Mouse (Mus musculus): ENCODE results near the gene Gfer. TPM values are rescaled to one million over a fixed set of nuclear protein-coding genes. Genes with fewer than 3 reads are reported as not detected.
"Not testable (repeated sequence)": the region's sequence is repeated elsewhere in the genome, so short reads cannot be mapped to it uniquely, and the experiment has no call there.

Gfer gene
- total RNA-seq, 1 experiment from 2014 or later, result 15.4 TPM

DNA sequence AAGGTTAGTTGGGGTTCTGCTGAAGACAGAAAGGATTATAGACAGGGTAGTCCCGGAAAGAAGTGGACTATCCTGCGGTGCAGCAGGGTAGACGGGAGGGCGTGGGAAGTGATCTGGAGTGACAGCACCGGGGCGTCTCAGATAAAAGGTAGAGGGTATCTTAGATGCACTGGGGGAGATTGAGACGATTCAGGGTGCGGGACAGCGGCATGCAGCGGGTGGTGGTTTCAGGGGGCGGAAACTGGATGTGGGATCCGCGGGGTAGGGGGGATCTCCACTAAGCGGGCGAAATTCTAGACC, 27.9 kb upstream of the Gfer start:
- 0 out of 2 replicates have a peak, but pooled peaks have one; percentile 4 for ATAC-seq (replicated peaks; ENCODE audit: insufficient number of reproducible peaks, low FRiP score, low TSS enrichment, poor library complexity, severe bottlenecking)

- no peak for ATAC-seq (replicated peaks; ENCODE audit: insufficient number of reproducible peaks, low FRiP score, low TSS enrichment, poor library complexity, severe bottlenecking)
These were observed 27.3 kb upstream of the Gfer start for GRCm38 (mm10) chr17:24723122-24723880.

DNA sequence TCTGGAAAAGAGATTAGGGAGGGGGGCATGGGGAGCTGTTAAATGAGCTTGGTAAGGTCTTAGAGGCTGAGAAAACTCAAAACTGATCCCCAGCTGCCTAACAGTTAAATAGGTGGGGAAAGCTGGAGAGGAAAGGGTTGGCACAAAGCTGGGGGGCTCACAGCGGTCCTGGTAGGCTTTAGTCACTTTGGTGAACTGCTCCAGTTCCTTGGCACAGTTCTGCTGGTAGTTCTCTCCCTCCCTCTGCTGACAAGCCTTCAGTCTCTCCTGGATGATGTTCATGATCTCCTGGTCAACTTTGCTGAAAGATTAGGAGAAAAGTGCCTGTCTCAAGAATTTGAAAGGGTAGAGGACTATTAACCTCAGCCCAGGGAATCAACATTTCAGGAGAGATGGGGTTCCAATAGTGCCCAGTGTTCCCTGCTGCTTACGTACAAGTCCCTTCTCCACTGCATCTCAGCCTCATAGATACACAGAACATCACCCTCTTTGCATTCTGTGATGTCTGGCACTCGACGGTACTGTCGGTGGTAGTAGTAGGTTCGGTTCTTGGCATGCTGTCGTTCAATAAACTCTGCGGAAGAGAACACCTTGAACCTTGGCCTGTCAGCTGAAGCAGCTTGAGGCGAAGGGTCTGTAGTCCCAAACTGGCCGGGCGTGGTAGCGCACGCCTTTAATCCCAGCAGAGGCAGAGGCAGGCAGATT, 26.4 kb upstream of the Gfer start:
- ATAC-seq (replicated peaks; ENCODE audit: insufficient number of reproducible peaks, low FRiP score, low TSS enrichment, poor library complexity, severe bottlenecking), result no peak

- ATAC-seq (replicated peaks; ENCODE audit: insufficient number of reproducible peaks, low FRiP score, low TSS enrichment, poor library complexity, severe bottlenecking), result not testable (repeated sequence)
These were observed 25.5 kb upstream of the Gfer start for GRCm38 (mm10) chr17:24721383-24721955.

DNA sequence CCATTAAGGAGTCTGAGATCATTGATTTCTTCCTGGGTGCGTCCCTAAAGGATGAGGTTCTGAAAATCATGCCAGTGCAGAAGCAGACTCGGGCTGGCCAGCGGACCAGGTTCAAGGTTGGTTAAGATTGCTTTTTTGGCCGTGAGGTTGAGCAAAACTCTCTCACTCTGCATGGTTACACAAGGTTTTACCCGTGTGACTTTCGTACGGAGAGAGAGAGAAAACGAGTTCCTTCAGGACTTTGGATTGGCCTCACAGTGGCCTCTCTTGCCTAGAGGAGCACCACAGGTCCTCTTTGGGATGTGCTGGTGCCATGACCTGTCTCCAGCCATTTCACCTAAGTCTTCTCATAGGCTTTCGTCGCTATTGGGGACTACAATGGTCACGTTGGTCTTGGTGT, 24.7 kb upstream of the Gfer start:
- not testable (repeated sequence) for ATAC-seq (replicated peaks; ENCODE audit: insufficient number of reproducible peaks, low FRiP score, low TSS enrichment, poor library complexity, severe bottlenecking)

GRCm38 (mm10) chr17:24719494-24720222, 23.7 kb upstream of the Gfer start:
- ATAC-seq (replicated peaks; ENCODE audit: insufficient number of reproducible peaks, low FRiP score, low TSS enrichment, poor library complexity, severe bottlenecking), result peak; percentile 89

GRCm38 (mm10) chr17:24718938-24719337, 23.0 kb upstream of the Gfer start:
- ATAC-seq (replicated peaks; ENCODE audit: insufficient number of reproducible peaks, low FRiP score, low TSS enrichment, poor library complexity, severe bottlenecking), result not testable (repeated sequence)

GRCm38 (mm10) chr17:24717943-24718342, 22.0 kb upstream of the Gfer start, which contains the start of the genes Rnf151 and Rps2:
Rnf151 (minus strand) TSS chr17:24718063.
Rps2 (plus strand) TSS chr17:24718116.
- no peak for ATAC-seq (replicated peaks; ENCODE audit: insufficient number of reproducible peaks, low FRiP score, low TSS enrichment, poor library complexity, severe bottlenecking)

GRCm38 (mm10) chr17:24716166-24716682, 20.3 kb upstream of the Gfer start:
- ATAC-seq (replicated peaks; ENCODE audit: insufficient number of reproducible peaks, low FRiP score, low TSS enrichment, poor library complexity, severe bottlenecking), result no peak

DNA sequence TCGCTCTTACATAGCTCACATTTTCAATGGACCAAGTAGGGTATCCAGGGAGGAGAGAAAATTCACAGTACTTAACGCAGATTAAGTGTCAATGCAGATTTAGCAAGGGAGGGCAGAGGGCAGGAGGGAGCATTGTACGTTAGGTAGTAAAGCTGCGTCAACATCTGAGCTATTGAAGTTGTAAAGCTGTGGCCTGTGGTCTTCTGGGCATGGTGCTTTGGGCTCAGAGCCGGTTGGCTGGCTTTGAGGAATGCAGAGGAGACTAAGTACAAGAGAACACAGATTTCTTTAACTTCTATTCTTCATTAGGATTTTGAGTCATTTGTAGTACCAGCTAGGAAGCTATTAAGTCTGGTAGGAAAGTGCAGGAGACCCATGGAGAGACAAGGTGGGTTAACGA, 19.6 kb upstream of the Gfer start:
- no peak for ATAC-seq (replicated peaks; ENCODE audit: insufficient number of reproducible peaks, low FRiP score, low TSS enrichment, poor library complexity, severe bottlenecking)

GRCm38 (mm10) chr17:24708646-24709045, 12.7 kb upstream of the Gfer start:
- ATAC-seq (replicated peaks; ENCODE audit: insufficient number of reproducible peaks, low FRiP score, low TSS enrichment, poor library complexity, severe bottlenecking), result peak; percentile 62

DNA sequence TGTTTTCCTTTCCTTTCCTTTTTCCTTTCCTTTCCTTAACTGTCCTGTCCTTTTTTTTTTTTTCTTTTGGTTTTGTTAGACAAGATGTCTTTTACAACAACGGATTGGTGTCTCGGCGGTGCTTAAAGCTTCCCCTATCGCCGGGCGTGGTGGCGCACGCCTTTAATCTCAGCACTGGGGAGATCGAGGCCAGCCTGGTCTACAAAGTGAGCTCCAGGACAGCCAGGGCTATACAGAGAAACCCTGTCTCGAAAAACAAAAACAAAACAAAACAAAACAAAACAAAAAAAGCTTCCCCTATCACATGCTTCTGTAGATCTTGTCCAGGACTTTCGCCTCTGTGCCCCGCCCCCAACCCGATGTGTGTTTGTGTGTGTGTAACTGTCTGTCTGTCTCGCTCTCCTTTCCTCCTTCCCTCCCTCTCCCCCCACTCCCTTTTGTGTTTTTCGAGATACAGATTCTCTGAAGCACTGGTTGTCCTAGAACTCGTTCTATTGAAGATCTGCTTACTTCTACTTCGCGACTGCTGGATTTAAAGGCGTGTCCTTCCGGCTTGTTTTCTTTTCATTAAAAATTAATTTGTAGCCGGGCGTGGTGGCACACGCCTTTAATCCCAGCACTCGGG, 12.0 kb upstream of the Gfer start:
- ATAC-seq (replicated peaks; ENCODE audit: insufficient number of reproducible peaks, low FRiP score, low TSS enrichment, poor library complexity, severe bottlenecking), result no peak

DNA sequence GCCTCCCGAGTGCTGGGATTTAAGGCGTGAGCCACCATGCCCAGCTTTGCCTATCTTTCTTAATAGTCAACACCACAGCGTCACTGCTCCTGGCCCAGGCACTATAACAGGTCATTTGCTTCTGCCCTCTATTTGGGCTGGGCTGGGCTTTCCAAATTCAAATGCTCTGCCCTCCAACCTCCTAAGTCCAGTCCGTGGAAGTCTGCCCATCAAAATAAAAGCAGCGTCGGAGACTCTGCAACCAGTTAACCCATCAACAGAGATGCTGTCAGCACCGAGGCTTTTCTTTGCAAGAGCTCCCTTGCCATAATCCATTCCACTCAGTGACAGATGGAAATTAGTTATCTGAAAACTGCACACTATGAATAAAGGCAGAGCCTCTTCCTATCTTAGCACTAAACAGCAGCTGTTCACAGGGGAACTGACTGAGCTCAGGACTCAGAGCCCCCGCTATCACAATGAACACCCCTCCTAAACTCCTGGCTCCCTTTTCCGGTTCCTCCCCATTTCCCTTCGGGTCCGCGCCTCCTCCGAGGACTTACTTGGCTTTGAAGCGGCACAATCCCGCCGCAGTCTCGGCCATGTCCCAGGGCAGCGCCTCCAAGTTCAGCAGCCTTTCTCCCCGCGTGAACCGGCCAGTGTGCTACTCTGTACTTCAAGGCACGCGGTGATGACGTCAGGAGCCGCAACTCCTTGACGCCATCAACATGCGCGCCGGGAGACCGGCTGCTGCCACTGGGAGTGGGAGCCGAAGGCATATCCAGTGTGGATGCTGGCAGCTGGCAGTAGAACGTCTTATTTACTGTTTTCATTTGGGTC, 11.2 kb upstream of the Gfer start, which contains the start of gene Tbl3:
Gene Tbl3, minus strand, starts transcription at position 679 of the 819 bp plus-strand sequence.
- ATAC-seq (replicated peaks; ENCODE audit: insufficient number of reproducible peaks, low FRiP score, low TSS enrichment, poor library complexity, severe bottlenecking), result peak; percentile 91

- no peak for ATAC-seq (replicated peaks; ENCODE audit: insufficient number of reproducible peaks, low FRiP score, low TSS enrichment, poor library complexity, severe bottlenecking)
These were observed 9.9 kb upstream of the Gfer start for GRCm38 (mm10) chr17:24705821-24706220.

DNA sequence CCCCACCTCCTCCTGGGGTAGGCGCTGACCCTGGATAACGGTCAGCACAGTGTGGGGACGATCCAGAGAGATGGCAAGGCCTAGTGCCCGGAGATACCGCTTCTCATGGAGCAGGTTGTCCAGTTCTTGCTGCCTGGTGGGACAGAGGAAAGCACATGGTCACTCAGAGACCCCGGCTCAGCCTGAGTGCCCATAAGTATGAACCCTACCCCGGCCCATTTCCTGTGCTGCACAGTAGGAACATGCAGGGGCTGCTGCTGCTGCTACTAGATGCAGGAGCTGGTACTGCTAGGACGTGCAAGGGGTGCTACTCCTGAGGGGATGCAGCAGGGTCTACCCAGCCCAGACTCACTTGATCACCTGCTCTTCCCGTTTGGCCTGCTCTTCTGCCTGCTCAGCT, 5.3 kb upstream of the Gfer start:
- no peak for ATAC-seq (replicated peaks; ENCODE audit: insufficient number of reproducible peaks, low FRiP score, low TSS enrichment, poor library complexity, severe bottlenecking)

DNA sequence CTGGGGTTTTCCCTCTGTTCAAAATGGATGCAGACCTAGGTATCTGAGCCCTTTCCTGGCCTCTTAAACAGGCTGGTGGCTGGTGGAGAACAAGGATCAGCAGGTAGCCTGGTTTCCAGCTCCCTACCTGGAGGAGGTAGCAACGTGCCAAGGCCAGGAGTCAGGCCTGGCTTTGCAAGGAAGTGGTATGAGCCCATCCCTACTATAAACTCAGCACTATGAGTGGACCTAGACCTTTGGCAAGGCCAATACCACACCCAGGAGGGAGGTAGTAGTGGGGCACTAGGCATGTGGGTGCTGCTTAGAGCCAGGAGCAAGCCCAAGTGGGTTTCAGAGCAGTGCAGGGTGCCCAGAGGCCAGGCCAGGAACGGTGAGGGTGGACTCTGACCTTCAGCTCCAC, 3.5 kb upstream of the Gfer start:
- no peak for ATAC-seq (replicated peaks; ENCODE audit: insufficient number of reproducible peaks, low FRiP score, low TSS enrichment, poor library complexity, severe bottlenecking)

- ATAC-seq (replicated peaks; ENCODE audit: insufficient number of reproducible peaks, low FRiP score, low TSS enrichment, poor library complexity, severe bottlenecking), result no peak
These were observed 2.8 kb upstream of the Gfer start for GRCm38 (mm10) chr17:24698715-24699114.

- no peak for ATAC-seq (replicated peaks; ENCODE audit: insufficient number of reproducible peaks, low FRiP score, low TSS enrichment, poor library complexity, severe bottlenecking)
These were observed 2.0 kb upstream of the Gfer start for GRCm38 (mm10) chr17:24697985-24698384.
